Mouse (Mus musculus) MEL (cell line): ENCODE data around the gene Pde8b. TPM values are rescaled to one million over a fixed set of nuclear protein-coding genes. Genes with fewer than 3 reads are reported as not detected.

Experiments
- DNase-seq: peaks from one replicate; pipeline ENCODE4 v3.0.0; 2011; ENCODE audit warnings: low read depth, low spot score
- H3K27ac ChIP-seq: 2 replicates; pipeline ENCODE4 v1.5.1; 2012; ENCODE audit warnings: low read depth, mild to moderate bottlenecking, control low read depth, low read length, moderate library complexity; ENCODE audit not compliant: control insufficient read depth
- H3K27me3 ChIP-seq, 2 experiments: fragments of 150-350 bp in 1 of 2; sonication (generic) in 1 of 2; 2 replicates each; pipeline ENCODE4 v1.6.1; 2012; ENCODE audit warnings: low read length in 2 of 2, mild to moderate bottlenecking in 2 of 2, improper control_type of control experiment in 1 of 2, moderate library complexity in 1 of 2; ENCODE audit not compliant: insufficient read depth in 2 of 2, control insufficient read depth in 1 of 2
- H3K36me3 ChIP-seq, 2 experiments: 2 replicates each; pipeline ENCODE4 v1.6.1; 2012 to 2014; ENCODE audit warnings: low read length in 2 of 2, improper control_type of control experiment in 1 of 2, inconsistent platforms in 1 of 2, mild to moderate bottlenecking in 1 of 2; ENCODE audit not compliant: insufficient read depth in 2 of 2, control insufficient read depth in 1 of 2
- H3K4me1 ChIP-seq, 2 experiments: fragments of 150-350 bp in 1 of 2; sonication (generic) in 1 of 2; 2 replicates each; pipeline ENCODE4 v1.6.1; 2012; ENCODE audit warnings: low read length in 2 of 2, improper control_type of control experiment in 1 of 2, mild to moderate bottlenecking in 1 of 2; ENCODE audit not compliant: insufficient read depth in 2 of 2, control insufficient read depth in 1 of 2
- H3K4me3 ChIP-seq, 2 experiments: fragments of 150-350 bp in 1 of 2; sonication (generic) in 1 of 2; 2 replicates each; pipeline ENCODE4 v1.5.1; 2012; ENCODE audit warnings: low read depth in 2 of 2, low read length in 2 of 2, mild to moderate bottlenecking in 2 of 2, moderate library complexity in 2 of 2, control low read depth in 1 of 2, improper control_type of control experiment in 1 of 2; ENCODE audit not compliant: control insufficient read depth in 1 of 2, insufficient read depth in 1 of 2
- H3K79me2 ChIP-seq: 2 replicates; pipeline ENCODE4 v1.6.1; 2012; ENCODE audit warnings: mild to moderate bottlenecking, low read length, moderate library complexity; ENCODE audit not compliant: control insufficient read depth, poor library complexity, insufficient read depth
- H3K9ac ChIP-seq: 2 replicates; pipeline ENCODE4 v1.6.1; 2012; ENCODE audit warnings: low read depth, mild to moderate bottlenecking, control low read depth, low read length, moderate library complexity; ENCODE audit not compliant: control insufficient read depth, poor library complexity, severe bottlenecking
- H3K9me3 ChIP-seq: fragments of 150-350 bp; sonication (generic); replicated peaks from 2 replicates; pipeline ENCODE4 v1.6.1; 2012; ENCODE audit warnings: mild to moderate bottlenecking, low read length, improper control_type of control experiment, moderate library complexity; ENCODE audit not compliant: insufficient read depth
- BHLHE40 ChIP-seq: IDR thresholded peaks from 2 replicates; pipeline ENCODE4 v1.6.1; 2012; ENCODE audit warnings: low read depth, mild to moderate bottlenecking, inconsistent platforms, low read length, improper control_type of control experiment, borderline replicate concordance
- CHD1 ChIP-seq: IDR thresholded peaks from 2 replicates; pipeline ENCODE4 v1.6.1; 2012; ENCODE audit warnings: low read depth, mild to moderate bottlenecking, inconsistent platforms, low read length, improper control_type of control experiment
- CHD2 ChIP-seq: IDR thresholded peaks from 2 replicates; pipeline ENCODE4 v1.6.1; 2011; ENCODE audit warnings: low read length, improper control_type of control experiment
- CTCF ChIP-seq, 3 experiments: IDR thresholded peaks in 2 of 3; conservative IDR thresholded peaks in 1 of 3; 2 replicates each; pipeline ENCODE4 v1.5.1; 2011 to 2012; ENCODE audit warnings: low read length in 3 of 3, low read depth in 2 of 3, mild to moderate bottlenecking in 2 of 3, improper control_type of control experiment in 1 of 3, inconsistent platforms in 1 of 3, mixed read lengths in 1 of 3, moderate library complexity in 1 of 3; ENCODE audit not compliant: control insufficient read depth in 1 of 3, insufficient read depth in 1 of 3, poor library complexity in 1 of 3, severe bottlenecking in 1 of 3
- E2F4 ChIP-seq: IDR thresholded peaks from 2 replicates; pipeline ENCODE4 v1.6.1; 2011; ENCODE audit warnings: low read depth, low read length, improper control_type of control experiment, borderline replicate concordance
- ELF1 ChIP-seq: IDR thresholded peaks from 2 replicates; pipeline ENCODE4 v1.6.1; 2014; ENCODE audit warnings: low read depth, mild to moderate bottlenecking, inconsistent platforms, low read length, improper control_type of control experiment, moderate library complexity
- ETS1 ChIP-seq: IDR thresholded peaks from 2 replicates; pipeline ENCODE4 v1.6.1; 2012; ENCODE audit warnings: low read depth, mild to moderate bottlenecking, inconsistent platforms, low read length, improper control_type of control experiment, moderate library complexity
- GABPA ChIP-seq: IDR thresholded peaks from 2 replicates; pipeline ENCODE4 v1.6.1; 2012; ENCODE audit warnings: low read depth, mild to moderate bottlenecking, inconsistent platforms, low read length, improper control_type of control experiment, moderate library complexity
- GATA1 ChIP-seq: IDR thresholded peaks from 2 replicates; pipeline ENCODE4 v1.6.1; 2011; ENCODE audit warnings: low read depth, low read length, improper control_type of control experiment
- HCFC1 ChIP-seq: IDR thresholded peaks from 2 replicates; pipeline ENCODE4 v1.6.1; 2012; ENCODE audit warnings: low read depth, mild to moderate bottlenecking, inconsistent platforms, low read length, improper control_type of control experiment, moderate library complexity
- JUND ChIP-seq: IDR thresholded peaks from 2 replicates; pipeline ENCODE4 v1.6.1; 2011; ENCODE audit warnings: low read depth, mild to moderate bottlenecking, improper control_type of control experiment, low read length
- KAT2A ChIP-seq: conservative IDR thresholded peaks from 2 replicates; pipeline ENCODE4 v1.6.1; 2012; ENCODE audit warnings: low read depth, low read length, improper control_type of control experiment, inconsistent platforms
- MAFK ChIP-seq: IDR thresholded peaks from 2 replicates; pipeline ENCODE4 v1.6.1; 2011; ENCODE audit warnings: low read depth, mild to moderate bottlenecking, low read length, improper control_type of control experiment, borderline replicate concordance
- MAX ChIP-seq: IDR thresholded peaks from 2 replicates; pipeline ENCODE4 v1.6.1; 2011; ENCODE audit warnings: low read length, improper control_type of control experiment
- MXI1 ChIP-seq: IDR thresholded peaks from 2 replicates; pipeline ENCODE4 v1.6.1; 2011; ENCODE audit warnings: mild to moderate bottlenecking, low read depth, low read length, improper control_type of control experiment
- MYB ChIP-seq: IDR thresholded peaks from 2 replicates; pipeline ENCODE4 v1.6.1; 2011; ENCODE audit warnings: mild to moderate bottlenecking, low read depth, low read length, improper control_type of control experiment
- MYC ChIP-seq: IDR thresholded peaks from 2 replicates; pipeline ENCODE4 v1.6.1; 2011; ENCODE audit warnings: low read depth, mild to moderate bottlenecking, low read length, improper control_type of control experiment, moderate library complexity
- NELFE ChIP-seq: IDR thresholded peaks from 2 replicates; pipeline ENCODE4 v1.6.1; 2011; ENCODE audit warnings: low read depth, low read length, improper control_type of control experiment
- NRF1 ChIP-seq: IDR thresholded peaks from 2 replicates; pipeline ENCODE4 v1.6.1; 2014; ENCODE audit warnings: low read depth, mild to moderate bottlenecking, inconsistent platforms, low read length, improper control_type of control experiment, moderate library complexity; ENCODE audit not compliant: poor library complexity, insufficient read depth, severe bottlenecking
- POLR2A ChIP-seq, 2 experiments: IDR thresholded peaks; 2 replicates each; pipeline ENCODE4 v1.6.1; 2011 to 2012; ENCODE audit warnings: low read length in 2 of 2, mild to moderate bottlenecking in 2 of 2, control low read depth in 1 of 2, improper control_type of control experiment in 1 of 2, low read depth in 1 of 2, moderate library complexity in 1 of 2; ENCODE audit not compliant: control insufficient read depth in 1 of 2, insufficient read depth in 1 of 2, poor library complexity in 1 of 2
- POLR2AphosphoS2 ChIP-seq: IDR thresholded peaks from 2 replicates; pipeline ENCODE4 v1.6.1; 2011; ENCODE audit warnings: low read length, improper control_type of control experiment
- RAD21 ChIP-seq: IDR thresholded peaks from 2 replicates; pipeline ENCODE4 v1.6.1; 2011; ENCODE audit warnings: mild to moderate bottlenecking, low read depth, low read length, improper control_type of control experiment
- RCOR1 ChIP-seq: IDR thresholded peaks from 2 replicates; pipeline ENCODE4 v1.6.1; 2012; ENCODE audit warnings: low read depth, mild to moderate bottlenecking, inconsistent platforms, low read length, improper control_type of control experiment
- SMC3 ChIP-seq: IDR thresholded peaks from 2 replicates; pipeline ENCODE4 v1.6.1; 2011; ENCODE audit warnings: low read depth, low read length, improper control_type of control experiment
- TAL1 ChIP-seq: IDR thresholded peaks from 2 replicates; pipeline ENCODE4 v1.6.1; 2012; ENCODE audit warnings: mild to moderate bottlenecking, inconsistent platforms, low read length, moderate library complexity, mixed read lengths
- UBTF ChIP-seq: IDR thresholded peaks from 2 replicates; pipeline ENCODE4 v1.6.1; 2012; ENCODE audit warnings: low read depth, mild to moderate bottlenecking, inconsistent platforms, low read length, improper control_type of control experiment, moderate library complexity, borderline replicate concordance; ENCODE audit not compliant: insufficient read depth
- USF1 ChIP-seq: IDR thresholded peaks from 2 replicates; pipeline ENCODE4 v1.6.1; 2014; ENCODE audit warnings: low read depth, mild to moderate bottlenecking, inconsistent platforms, low read length, improper control_type of control experiment, moderate library complexity
- ZC3H11A ChIP-seq: IDR thresholded peaks from 2 replicates; pipeline ENCODE4 v1.6.1; 2012; ENCODE audit warnings: low read depth, mild to moderate bottlenecking, inconsistent platforms, low read length, improper control_type of control experiment
- ZKSCAN1 ChIP-seq: IDR thresholded peaks from 2 replicates; pipeline ENCODE4 v1.6.1; 2012; ENCODE audit warnings: low read depth, mild to moderate bottlenecking, inconsistent platforms, low read length, improper control_type of control experiment, moderate library complexity
- polyA plus RNA-seq, 2 experiments: library from polyadenylated mRNA; stranded (reverse) in 1 of 2; unstranded in 1 of 2; fragments of >175 nt in 1 of 2; fragments of >200 nt in 1 of 2; gene quantifications; 2 replicates each; pipeline versions ENCODE4 v1.2.1 to v1.2.4; 2012; ENCODE audit warnings: low replicate concordance in 2 of 2, low read depth in 1 of 2; ENCODE audit not compliant: insufficient read length in 2 of 2, insufficient read depth in 1 of 2, missing spikeins in 1 of 2
- total RNA-seq: library from RNA; depleted of rRNA; stranded (reverse); fragments of 300-350 nt; gene quantifications from 2 replicates; pipeline ENCODE4 v1.2.3, GENCODE M21; 2012

Pde8b gene
- total and polyA plus RNA-seq, 3 experiments: 0.04 to 0.40 TPM; not detected in 1

DNA sequence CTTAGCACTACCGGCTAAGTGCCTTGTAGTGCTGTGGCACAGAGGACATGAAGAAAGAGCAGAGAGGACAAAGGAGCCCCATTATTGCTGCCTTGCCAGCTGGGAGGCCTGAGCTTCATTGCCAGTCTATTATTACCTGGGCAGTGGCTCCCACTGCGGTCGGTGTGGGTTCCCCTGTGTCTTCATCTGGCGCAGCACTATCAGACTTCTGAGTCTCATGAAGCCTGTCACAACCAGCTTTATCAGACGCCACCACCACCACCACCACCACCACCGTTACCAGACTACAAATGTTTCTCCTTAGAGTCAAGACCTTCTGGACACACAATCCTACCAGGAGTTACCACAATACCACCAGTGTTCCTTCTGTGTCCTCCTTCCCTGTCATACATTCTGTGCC, 171.6 kb downstream of the Pde8b start:
- Histone ChIP-seq H3K4me3 (no peak overlapping the region), H3K27ac (no peak overlapping the region), H3K36me3 (no peaks in the 10 kb centered on the region), H3K79me2 (no peaks in the 10 kb centered on the region), H3K9me3 (no peaks in the 10 kb centered on the region), H3K4me1 (no peaks in the 10 kb centered on the region), H3K27me3 (no peaks in the 10 kb centered on the region; a peak in 2 of 4 replicates), H3K9ac (no peak overlapping the region)
- TF ChIP-seq KAT2A (no peak), MXI1 (no peak), E2F4 (no peak), ZKSCAN1 (no peak), CHD1 (no peak), GABPA (no peak), NRF1 (no peak), RAD21 (no peak), MYB (no peak), SMC3 (no peak), TAL1 (no peak), ETS1 (no peak), RCOR1 (no peak), MAX (no peak), POLR2AphosphoS2 (no peak), MAFK (no peak), MYC (no peak), UBTF (no peak), GATA1 (no peak)
- no peak for DNase-seq

- H3K4me1 ChIP-seq: no peaks in the 10 kb centered on the region
- no peak for DNase-seq
- no peaks in the 10 kb centered on the region for H3K36me3 ChIP-seq
- H3K27ac ChIP-seq: no peak overlapping the region
- TF ChIP-seq NELFE: no peak
- no peak for TF ChIP-seq ELF1
- TF ChIP-seq MXI1: no peak
- no peak for TF ChIP-seq ZC3H11A
- TF ChIP-seq RAD21: no peak
- TF ChIP-seq BHLHE40: no peak
- no peak for TF ChIP-seq JUND
- no peak for TF ChIP-seq POLR2AphosphoS2
- no peak for TF ChIP-seq MAX
- no peak for TF ChIP-seq USF1
- TF ChIP-seq POLR2A (IDR thresholded peaks at IDR 0.05; ENCODE audit: control insufficient read depth in 1 of 2, insufficient read depth in 1 of 2, low read depth in 1 of 2, low read length in 2 of 2, poor library complexity in 1 of 2): no peak
- no peak for TF ChIP-seq GATA1
- no peak for TF ChIP-seq HCFC1
- no peak for TF ChIP-seq NRF1
- TF ChIP-seq CHD2: no peak
- no peak for TF ChIP-seq SMC3
- TF ChIP-seq CTCF (IDR thresholded peaks at IDR 0.05 in 2 of 3, conservative IDR thresholded peaks at IDR 0.05 in 1 of 3; ENCODE audit: control insufficient read depth in 1 of 3, insufficient read depth in 1 of 3, low read depth in 2 of 3, low read length in 3 of 3, poor library complexity in 1 of 3, severe bottlenecking in 1 of 3): no peak
- no peak for TF ChIP-seq MYC
- H3K9me3 ChIP-seq: no peaks in the 10 kb centered on the region
- H3K9ac ChIP-seq: no peak overlapping the region
- no peaks in the 10 kb centered on the region; a peak in 2 of 4 replicates for H3K27me3 ChIP-seq
- H3K79me2 ChIP-seq: no peaks in the 10 kb centered on the region
- H3K4me3 ChIP-seq: no peak overlapping the region
These were observed 172.4 kb downstream of the Pde8b start for GRCm38 (mm10) chr13:95077688-95078087.
